Mouse (Mus musculus) liver, embryonic 14.5 days (tissue): ENCODE results near the gene Hdac1. TPM values are rescaled to one million over a fixed set of nuclear protein-coding genes. Genes with fewer than 3 reads are reported as not detected.

Source experiments
- ATAC-seq: fragments of 200-750 bp; cut with Nextera tagmentation; 2 replicates; pipeline ENCODE4 v1.8.0; 2017; ENCODE audit warnings: moderate number of reproducible peaks, mild to moderate bottlenecking, moderate library complexity; ENCODE audit not compliant: insufficient read depth
- DNase-seq, 3 experiments: peaks; one replicate each; pipeline ENCODE4 v3.0.0-alpha.2; 2012 to 2013; ENCODE audit warnings: low read depth in 3 of 3, low spot score in 3 of 3
- H3K27ac ChIP-seq: fragments of 300-500 bp; sonication (generic); 2 replicates; pipeline ENCODE4 v1.5.1; 2014; ENCODE audit warnings: moderate library complexity, mild to moderate bottlenecking, control low read depth, inconsistent platforms
- H3K27me3 ChIP-seq: fragments of 300-500 bp; sonication (generic); 2 replicates; pipeline ENCODE4 v1.6.1; 2014; ENCODE audit warnings: mild to moderate bottlenecking, low read length, moderate library complexity; ENCODE audit not compliant: control insufficient read depth, insufficient read depth
- H3K36me3 ChIP-seq: fragments of 300-500 bp; sonication (generic); replicated peaks from 2 replicates; pipeline ENCODE4 v1.6.1; 2014; ENCODE audit warnings: low read depth; ENCODE audit not compliant: control insufficient read depth, insufficient read depth
- H3K4me1 ChIP-seq, 2 experiments: fragments of 200-500 bp in 1 of 2; fragments of 300-500 bp in 1 of 2; sonication (generic) in 1 of 2; replicated peaks; 2 replicates each; pipeline ENCODE4 v1.6.1; 2012 to 2014; ENCODE audit warnings: antibody characterized with exemption in 1 of 2, inconsistent platforms in 1 of 2, low read length in 1 of 2; ENCODE audit not compliant: control insufficient read depth in 2 of 2, insufficient read depth in 2 of 2
- H3K4me2 ChIP-seq: fragments of 300-500 bp; sonication (generic); 2 replicates; pipeline ENCODE4 v1.6.1; 2014; ENCODE audit warnings: low read depth, mild to moderate bottlenecking, control low read depth, moderate library complexity
- H3K4me3 ChIP-seq, 2 experiments: fragments of 200-500 bp in 1 of 2; fragments of 300-500 bp in 1 of 2; sonication (generic) in 1 of 2; 2 replicates each; pipeline ENCODE4 v1.5.1; 2012 to 2014; ENCODE audit warnings: low read depth in 2 of 2, low read length in 2 of 2, mild to moderate bottlenecking in 2 of 2, control low read depth in 1 of 2, inconsistent platforms in 1 of 2, moderate library complexity in 1 of 2; ENCODE audit not compliant: insufficient read depth in 1 of 2
- H3K9ac ChIP-seq: fragments of 300-500 bp; sonication (generic); replicated peaks from 2 replicates; pipeline ENCODE4 v1.6.1; 2014; ENCODE audit warnings: mild to moderate bottlenecking, control low read depth, moderate library complexity
- H3K9me3 ChIP-seq: fragments of 300-500 bp; sonication (generic); 2 replicates; pipeline ENCODE4 v1.6.1; 2016; ENCODE audit warnings: low read length, mixed read lengths; ENCODE audit not compliant: control insufficient read depth
- CTCF ChIP-seq: IDR thresholded peaks from 2 replicates; pipeline ENCODE4 v1.5.1; 2016; ENCODE audit warnings: antibody characterized with exemption, low read depth, control low read depth
- EP300 ChIP-seq: IDR thresholded peaks from 2 replicates; pipeline ENCODE4 v1.6.1; 2016; ENCODE audit warnings: antibody characterized with exemption, low read depth
- WGBS: fragments of 180-500 bp; shearing (Covaris S2); extraction: QIAGEN DNeasy Blood & Tissue Kit; methylation state at CpG from one replicate; pipeline ENCODE4 v1.1.7; 2014; ENCODE audit not compliant: insufficient replicate concordance; 5-methylcytosine and 5-hydroxymethylcytosine counted together
- microRNA-seq: library from miRNA; unstranded; fragments of <30 nt; microRNA quantifications from one replicate; pipeline ENCODE4, GENCODE M21; 2016
- polyA plus RNA-seq, 2 experiments: library from polyadenylated mRNA; depleted of rRNA in 1 of 2; stranded (reverse) in 1 of 2; unstranded in 1 of 2; fragments of >200 nt; fragmentation: Nextera tagmentation in 1 of 2; extraction: Ambion mirVana in 1 of 2; gene quantifications; 2 replicates each; pipeline versions ENCODE4 v1.2.1 to v1.2.3; 2012 to 2014

Hdac1 gene
- polyA plus RNA-seq, 2 experiments = 76.5 to 107 TPM

GRCm38 (mm10) chr4:129481090-129481489, 61.4 kb downstream of the Hdac1 start:
- Histone ChIP-seq H3K27ac (no peak overlapping the region), H3K4me2 (no peak overlapping the region), H3K4me1 (no peaks in the 10 kb centered on the region), H3K27me3 (no peaks in the 10 kb centered on the region), H3K9me3 (no peaks in the 10 kb centered on the region), H3K4me3 (no peak overlapping the region), H3K36me3 (peaks cover 94% of the 10 kb centered on the region), H3K9ac (no peak overlapping the region)
- no peak for TF ChIP-seq CTCF
- TF ChIP-seq EP300 = no peak
- WGBS = 73% methylated on average over 1 of the region's 1 CpGs
- DNase-seq (no peak), ATAC-seq (no peak)

- H3K9ac ChIP-seq = no peak overlapping the region
- no peak overlapping the region for H3K4me3 ChIP-seq
- no peaks in the 10 kb centered on the region for H3K4me1 ChIP-seq
- H3K4me2 ChIP-seq = no peak overlapping the region
- peaks cover 94% of the 10 kb centered on the region for H3K36me3 ChIP-seq
- no peaks in the 10 kb centered on the region for H3K9me3 ChIP-seq
- DNase-seq = no peak
- no peak for ATAC-seq
- TF ChIP-seq EP300 (no peak), CTCF (no peak)
- WGBS = 90% methylated on average over 3 of the region's 3 CpGs
- no peak overlapping the region for H3K27ac ChIP-seq
- H3K27me3 ChIP-seq = no peaks in the 10 kb centered on the region
These were observed 62.6 kb downstream of the Hdac1 start for GRCm38 (mm10) chr4:129479863-129480262.

GRCm38 (mm10) chr4:129476047-129476446, 66.5 kb downstream of the Hdac1 start:
- 82% methylated on average over 11 of the region's 11 CpGs for WGBS
- Histone ChIP-seq H3K36me3 (peaks cover 92% of the 10 kb centered on the region), H3K4me1 (no peaks in the 10 kb centered on the region), H3K4me2 (no peak overlapping the region), H3K4me3 (no peak overlapping the region), H3K27me3 (no peaks in the 10 kb centered on the region), H3K9me3 (no peaks in the 10 kb centered on the region), H3K27ac (no peak overlapping the region), H3K9ac (no peak overlapping the region)
- DNase-seq (no peak), ATAC-seq (no peak)
- TF ChIP-seq EP300 = no peak
- no peak for TF ChIP-seq CTCF

Small RNAs within 50 kb of the gene (microRNA-seq; reads per million reads assigned to microRNA genes)
- not detected for gene Mir8119

Other genes with a start within 250 kb of the Hdac1 start
- gene Rbbp4, start 207.3 kb downstream of the Hdac1 start, polyA plus RNA-seq (2012; rRNA removed) = 45.8 and 60.8 TPM in 2 replicates
- gene Rbbp4, start 207.3 kb downstream of the Hdac1 start, polyA plus RNA-seq (2014; fragmentation: Nextera tagmentation; extraction: Ambion mirVana) = 241 and 248 TPM in 2 replicates
- gene Zbtb8os, start 207.0 kb downstream of the Hdac1 start, polyA plus RNA-seq (2012; rRNA removed) = 22.3 and 24.5 TPM in 2 replicates
- gene Zbtb8os, start 207.0 kb downstream of the Hdac1 start, polyA plus RNA-seq (2014; fragmentation: Nextera tagmentation; extraction: Ambion mirVana) = 33.2 and 33.8 TPM in 2 replicates
- gene Zbtb8a, start 164.6 kb downstream of the Hdac1 start, polyA plus RNA-seq (2012; rRNA removed) = 1.8 and 2.1 TPM in 2 replicates
- gene Zbtb8a, start 164.6 kb downstream of the Hdac1 start, polyA plus RNA-seq (2014; fragmentation: Nextera tagmentation; extraction: Ambion mirVana) = 0.41 and 1.1 TPM in 2 replicates
- 0.31 and 0.39 TPM in 2 replicates for gene Zbtb8b, start 101.9 kb downstream of the Hdac1 start, polyA plus RNA-seq (2012; rRNA removed)
- gene Zbtb8b, start 101.9 kb downstream of the Hdac1 start, polyA plus RNA-seq (2014; fragmentation: Nextera tagmentation; extraction: Ambion mirVana) = 0.80 and 0.91 TPM in 2 replicates
- gene Bsdc1, start 81.1 kb downstream of the Hdac1 start, polyA plus RNA-seq (2012; rRNA removed) = 30.5 and 34.7 TPM in 2 replicates
- 52.1 and 52.4 TPM in 2 replicates for gene Bsdc1, start 81.1 kb downstream of the Hdac1 start, polyA plus RNA-seq (2014; fragmentation: Nextera tagmentation; extraction: Ambion mirVana)
- gene Tssk3, start 51.7 kb downstream of the Hdac1 start, polyA plus RNA-seq (2012; rRNA removed) = not detected in 2 replicates
- gene Tssk3, start 51.7 kb downstream of the Hdac1 start, polyA plus RNA-seq (2014; fragmentation: Nextera tagmentation; extraction: Ambion mirVana) = not detected in 2 replicates
- 0.40 and 0.54 TPM in 2 replicates for gene Fam229a, start 51.5 kb downstream of the Hdac1 start, polyA plus RNA-seq (2012; rRNA removed)
- 0.37 and 0.44 TPM in 2 replicates for gene Fam229a, start 51.5 kb downstream of the Hdac1 start, polyA plus RNA-seq (2014; fragmentation: Nextera tagmentation; extraction: Ambion mirVana)
- gene Marcksl1, start 29.1 kb downstream of the Hdac1 start, polyA plus RNA-seq (2012; rRNA removed) = 30.6 and 34.8 TPM in 2 replicates
- gene Marcksl1, start 29.1 kb downstream of the Hdac1 start, polyA plus RNA-seq (2014; fragmentation: Nextera tagmentation; extraction: Ambion mirVana) = 38.2 and 42.0 TPM in 2 replicates
- gene Lck, start 30.9 kb upstream of the Hdac1 start, polyA plus RNA-seq (2012; rRNA removed) = 2.7 and 3.1 TPM in 2 replicates
- 3.9 TPM in 2 replicates for gene Lck, start 30.9 kb upstream of the Hdac1 start, polyA plus RNA-seq (2014; fragmentation: Nextera tagmentation; extraction: Ambion mirVana)
- 7.6 TPM in 2 replicates for gene Fam167b, start 35.8 kb upstream of the Hdac1 start, polyA plus RNA-seq (2012; rRNA removed)
- 5.4 and 5.8 TPM in 2 replicates for gene Fam167b, start 35.8 kb upstream of the Hdac1 start, polyA plus RNA-seq (2014; fragmentation: Nextera tagmentation; extraction: Ambion mirVana)
- 223 and 242 TPM in 2 replicates for gene Eif3i, start 57.9 kb upstream of the Hdac1 start, polyA plus RNA-seq (2012; rRNA removed)
- 201 and 225 TPM in 2 replicates for gene Eif3i, start 57.9 kb upstream of the Hdac1 start, polyA plus RNA-seq (2014; fragmentation: Nextera tagmentation; extraction: Ambion mirVana)
- gene Tmem234, start 58.0 kb upstream of the Hdac1 start, polyA plus RNA-seq (2012; rRNA removed) = 78.5 and 84.2 TPM in 2 replicates
- 108 and 129 TPM in 2 replicates for gene Tmem234, start 58.0 kb upstream of the Hdac1 start, polyA plus RNA-seq (2014; fragmentation: Nextera tagmentation; extraction: Ambion mirVana)
- 0.28 and 0.47 TPM in 2 replicates for gene Dcdc2b, start 71.5 kb upstream of the Hdac1 start, polyA plus RNA-seq (2012; rRNA removed)
- 0.19 and 0.61 TPM in 2 replicates for gene Dcdc2b, start 71.5 kb upstream of the Hdac1 start, polyA plus RNA-seq (2014; fragmentation: Nextera tagmentation; extraction: Ambion mirVana)
- gene Iqcc, start 76.4 kb upstream of the Hdac1 start, polyA plus RNA-seq (2012; rRNA removed) = 6.2 and 8.8 TPM in 2 replicates
- gene Iqcc, start 76.4 kb upstream of the Hdac1 start, polyA plus RNA-seq (2014; fragmentation: Nextera tagmentation; extraction: Ambion mirVana) = 7.0 and 9.2 TPM in 2 replicates
- gene Ccdc28b, start 81.2 kb upstream of the Hdac1 start, polyA plus RNA-seq (2012; rRNA removed) = 5.7 and 12.0 TPM in 2 replicates
- gene Ccdc28b, start 81.2 kb upstream of the Hdac1 start, polyA plus RNA-seq (2014; fragmentation: Nextera tagmentation; extraction: Ambion mirVana) = 11.0 and 12.4 TPM in 2 replicates
- gene Txlna, start 98.4 kb upstream of the Hdac1 start, polyA plus RNA-seq (2012; rRNA removed) = 12.2 and 17.0 TPM in 2 replicates
- 26.3 and 30.3 TPM in 2 replicates for gene Txlna, start 98.4 kb upstream of the Hdac1 start, polyA plus RNA-seq (2014; fragmentation: Nextera tagmentation; extraction: Ambion mirVana)
- 8.9 and 10.1 TPM in 2 replicates for gene Kpna6, start 130.1 kb upstream of the Hdac1 start, polyA plus RNA-seq (2012; rRNA removed)
- 5.4 and 7.1 TPM in 2 replicates for gene Kpna6, start 130.1 kb upstream of the Hdac1 start, polyA plus RNA-seq (2014; fragmentation: Nextera tagmentation; extraction: Ambion mirVana)
- gene Tmem39b, start 154.1 kb upstream of the Hdac1 start, polyA plus RNA-seq (2012; rRNA removed) = 9.3 and 11.3 TPM in 2 replicates
- gene Tmem39b, start 154.1 kb upstream of the Hdac1 start, polyA plus RNA-seq (2014; fragmentation: Nextera tagmentation; extraction: Ambion mirVana) = 5.5 and 6.0 TPM in 2 replicates
- 12.5 and 16.7 TPM in 2 replicates for gene Khdrbs1, start 199.6 kb upstream of the Hdac1 start, polyA plus RNA-seq (2012; rRNA removed)
- gene Khdrbs1, start 199.6 kb upstream of the Hdac1 start, polyA plus RNA-seq (2014; fragmentation: Nextera tagmentation; extraction: Ambion mirVana) = 24.0 and 28.2 TPM in 2 replicates